Mouse (Mus musculus): Measurements from ENCODE around the gene Hopx. TPM values are rescaled to one million over a fixed set of nuclear protein-coding genes. Genes with fewer than 3 reads are reported as not detected.

Hopx gene
- polyA plus RNA-seq, 1 experiment from 2014 or later: 49.0 TPM

DNA sequence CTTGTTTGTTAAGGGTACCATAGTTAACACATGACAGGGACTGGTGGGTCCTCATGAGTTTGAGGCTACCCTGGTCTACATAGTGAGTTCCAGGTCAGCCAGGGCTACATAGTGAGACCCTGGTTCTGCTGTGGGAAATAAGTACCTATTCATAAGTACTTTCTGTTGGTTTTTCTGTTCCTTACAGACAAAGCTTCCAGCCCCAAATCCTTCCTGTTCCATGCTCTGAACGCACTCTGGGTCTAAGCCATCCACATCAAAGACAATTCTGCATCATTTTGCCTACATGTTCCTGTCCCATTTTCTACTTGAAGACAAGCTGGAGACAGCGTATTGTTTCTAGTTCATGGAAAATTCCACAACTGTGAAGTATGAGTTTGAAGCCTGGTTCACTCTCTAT is 20.0 kb upstream of the Hopx start:
- TF ChIP-seq EP300 (IDR thresholded peaks at IDR 0.05): no peak
- Histone ChIP-seq H3K4me3 (ENCODE audit: low read depth, low read length) (no peak overlapping the region), H3K36me3 (ENCODE audit: insufficient read depth, low read length) (no peaks in the 10 kb centered on the region), H3K4me1 (ENCODE audit: insufficient read depth, low read depth, low read length) (peaks cover 20% of the 10 kb centered on the region; the same call in 1 of the 2 replicates), H3K27ac (ENCODE audit: low read length) (no peak overlapping the region), H3K4me2 (replicated peaks; ENCODE audit: low read depth, low read length) (no peak overlapping the region), H3K9ac (replicated peaks; ENCODE audit: low read depth) (no peak overlapping the region), H3K27me3 (replicated peaks; ENCODE audit: insufficient read depth, low read length) (no peaks in the 10 kb centered on the region), H3K9me3 (ENCODE audit: low read length) (no peaks in the 10 kb centered on the region)
- DNase-seq (ENCODE audit: low spot score) (no peak), ATAC-seq (no peak)
- 86% methylated on average over 2 of the region's 2 CpGs for WGBS

DNA sequence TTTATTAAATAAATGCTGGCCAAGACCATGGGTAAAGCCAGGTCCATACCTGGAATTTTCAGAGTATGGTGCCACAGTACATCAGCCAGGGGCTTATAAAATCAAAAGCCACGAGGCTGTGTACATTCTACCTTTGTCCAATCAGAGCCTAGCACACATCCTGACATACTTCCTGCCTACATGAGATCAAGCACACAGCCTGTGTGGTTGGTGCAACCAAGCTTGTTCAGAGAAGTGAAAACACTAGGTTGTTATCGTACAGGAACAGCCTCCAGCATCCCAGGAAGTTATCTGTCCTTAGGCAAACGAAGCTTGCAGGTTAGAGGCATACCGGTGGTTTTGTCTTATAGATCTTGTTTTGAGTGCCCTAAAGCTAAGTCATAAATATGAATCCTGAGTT is 19.5 kb upstream of the Hopx start:
- 65% methylated on average over 4 of the region's 4 CpGs for whole genome bisulfite sequencing
- TF ChIP-seq CTCF (IDR thresholded peaks at IDR 0.05) (no peak), EP300 (IDR thresholded peaks at IDR 0.05) (no peak)

DNA sequence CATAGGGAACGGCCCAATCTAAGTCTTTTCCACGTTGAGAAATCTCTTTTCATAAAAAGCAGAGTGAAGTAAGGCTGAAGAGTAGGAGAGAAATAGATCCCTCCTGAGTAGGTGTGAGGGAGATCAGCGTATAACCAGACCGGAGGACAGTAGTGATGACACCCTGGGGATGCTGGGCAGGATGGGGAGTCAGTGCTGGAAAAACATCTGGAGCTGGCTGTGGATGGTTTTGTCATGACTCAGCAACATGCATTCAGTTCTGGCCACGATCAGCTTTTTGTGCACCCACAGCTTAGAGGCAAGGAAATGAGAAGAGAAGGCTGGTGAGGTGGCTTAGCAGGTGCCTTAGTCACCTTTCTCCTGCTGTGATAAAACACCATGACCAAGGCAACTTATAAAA is 19.0 kb upstream of the Hopx start:
- ATAC-seq (no peak), DNase-seq (ENCODE audit: low spot score) (no peak)
- 56% methylated on average over 5 of the region's 5 CpGs for WGBS
- H3K9me3 ChIP-seq (ENCODE audit: low read length): no peaks in the 10 kb centered on the region
- no peak overlapping the region for H3K27ac ChIP-seq (ENCODE audit: low read length)
- no peaks in the 10 kb centered on the region for H3K27me3 ChIP-seq (replicated peaks; ENCODE audit: insufficient read depth, low read length)
- no peak overlapping the region for H3K9ac ChIP-seq (replicated peaks; ENCODE audit: low read depth)
- TF ChIP-seq EP300 (IDR thresholded peaks at IDR 0.05) (no peak), CTCF (IDR thresholded peaks at IDR 0.05) (no peak)
- H3K4me1 ChIP-seq (ENCODE audit: insufficient read depth, low read depth, low read length): peaks cover 12% of the 10 kb centered on the region; the same call in 1 of the 2 replicates
- H3K4me2 ChIP-seq (replicated peaks; ENCODE audit: low read depth, low read length): no peak overlapping the region
- no peak overlapping the region for H3K4me3 ChIP-seq (ENCODE audit: low read depth, low read length)
- no peaks in the 10 kb centered on the region for H3K36me3 ChIP-seq (ENCODE audit: insufficient read depth, low read length)

More for the DNA sequence above, 19.5 kb upstream of the Hopx start:
- no peak overlapping the region for H3K27ac ChIP-seq (ENCODE audit: low read length)
- no peak overlapping the region for H3K4me2 ChIP-seq (replicated peaks; ENCODE audit: low read depth, low read length)
- no peaks in the 10 kb centered on the region for H3K27me3 ChIP-seq (replicated peaks; ENCODE audit: insufficient read depth, low read length)
- DNase-seq (ENCODE audit: low spot score) (no peak), ATAC-seq (no peak)
- H3K9me3 ChIP-seq (ENCODE audit: low read length): no peaks in the 10 kb centered on the region
- H3K4me1 ChIP-seq (ENCODE audit: insufficient read depth, low read depth, low read length): peaks cover 17% of the 10 kb centered on the region; the same call in 1 of the 2 replicates
- no peaks in the 10 kb centered on the region for H3K36me3 ChIP-seq (ENCODE audit: insufficient read depth, low read length)
- H3K9ac ChIP-seq (replicated peaks; ENCODE audit: low read depth): no peak overlapping the region
- no peak overlapping the region for H3K4me3 ChIP-seq (ENCODE audit: low read depth, low read length)

DNA sequence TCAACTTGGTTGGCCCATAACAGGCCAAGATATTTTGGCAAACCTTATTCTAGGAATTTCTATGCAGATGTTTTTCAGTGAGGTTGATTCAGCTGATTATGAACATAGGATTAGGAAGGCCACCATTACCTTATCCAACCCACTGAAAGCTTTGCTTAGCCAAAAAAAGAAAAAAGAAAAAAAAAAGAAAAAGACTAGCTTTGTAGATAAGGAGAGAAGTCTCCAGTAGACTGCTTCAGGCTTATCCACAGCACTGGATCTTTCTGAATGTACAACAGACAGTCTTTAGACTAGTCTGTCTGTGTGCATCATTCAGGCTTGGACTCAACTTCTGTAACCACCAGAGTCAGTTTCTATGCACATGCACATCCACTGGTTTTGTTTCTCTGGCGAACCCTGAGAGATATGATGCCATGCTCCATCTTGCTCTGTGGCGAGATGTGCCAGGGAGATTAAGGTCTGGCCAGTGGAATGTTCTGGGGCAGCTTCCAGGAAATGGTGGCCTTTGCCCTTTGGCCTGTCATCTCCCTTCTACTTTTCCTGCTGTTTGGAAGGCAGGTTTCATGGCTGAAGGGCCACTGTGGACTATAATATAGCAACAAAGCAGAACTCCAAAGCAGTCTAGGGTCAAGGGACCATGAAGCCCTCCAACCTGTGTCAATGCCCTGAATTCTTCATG is 17.7 kb upstream of the Hopx start:
- Histone ChIP-seq H3K36me3 (ENCODE audit: insufficient read depth, low read length) (no peaks in the 10 kb centered on the region), H3K4me2 (replicated peaks; ENCODE audit: low read depth, low read length) (no peak overlapping the region), H3K4me1 (ENCODE audit: insufficient read depth, low read depth, low read length) (peaks cover 4% of the 10 kb centered on the region; the same call in 1 of the 2 replicates), H3K27me3 (replicated peaks; ENCODE audit: insufficient read depth, low read length) (no peaks in the 10 kb centered on the region), H3K9me3 (ENCODE audit: low read length) (no peaks in the 10 kb centered on the region), H3K4me3 (ENCODE audit: low read depth, low read length) (no peak overlapping the region), H3K27ac (ENCODE audit: low read length) (no peak overlapping the region), H3K9ac (replicated peaks; ENCODE audit: low read depth) (no peak overlapping the region)
- 81% methylated on average over 2 of the region's 2 CpGs for WGBS
- TF ChIP-seq CTCF (IDR thresholded peaks at IDR 0.05) (no peak), EP300 (IDR thresholded peaks at IDR 0.05) (no peak)
- ATAC-seq (no peak), DNase-seq (ENCODE audit: low spot score) (no peak)

DNA sequence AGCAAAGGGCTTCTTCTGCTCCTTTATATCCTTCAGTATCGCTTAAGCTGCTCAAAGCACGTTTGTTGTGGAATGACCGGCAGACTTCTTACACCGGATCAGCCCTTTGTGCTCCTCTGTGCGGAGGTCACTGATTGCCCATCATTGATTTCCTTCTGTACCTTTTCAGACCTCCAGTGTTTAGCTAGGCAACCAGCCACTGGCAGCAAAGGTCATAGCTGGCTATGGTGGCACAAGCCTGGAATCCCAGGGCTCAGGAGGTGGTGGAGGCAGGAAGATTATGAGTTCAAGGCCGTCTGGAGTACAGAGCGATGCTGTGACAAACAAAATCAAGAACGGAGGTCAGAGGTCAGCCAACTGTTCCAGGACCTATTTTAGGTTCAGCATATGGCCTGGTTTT is 17.0 kb upstream of the Hopx start:
- ATAC-seq (no peak), DNase-seq (ENCODE audit: low spot score) (no peak)
- Histone ChIP-seq H3K9me3 (ENCODE audit: low read length) (no peaks in the 10 kb centered on the region), H3K4me3 (ENCODE audit: low read depth, low read length) (no peak overlapping the region), H3K36me3 (ENCODE audit: insufficient read depth, low read length) (no peaks in the 10 kb centered on the region), H3K27ac (ENCODE audit: low read length) (0 out of 2 replicates have a peak overlapping the region, but pooled peaks have one; percentile 85), H3K4me2 (replicated peaks; ENCODE audit: low read depth, low read length) (no peak overlapping the region), H3K9ac (replicated peaks; ENCODE audit: low read depth) (no peak overlapping the region), H3K27me3 (replicated peaks; ENCODE audit: insufficient read depth, low read length) (no peaks in the 10 kb centered on the region), H3K4me1 (ENCODE audit: insufficient read depth, low read depth, low read length) (peaks cover under 1% of the 10 kb centered on the region; the same call in 1 of the 2 replicates)
- WGBS: 90% methylated on average over 8 of the region's 8 CpGs
- no peak for TF ChIP-seq CTCF (IDR thresholded peaks at IDR 0.05)
- TF ChIP-seq EP300 (IDR thresholded peaks at IDR 0.05): no peak

DNA sequence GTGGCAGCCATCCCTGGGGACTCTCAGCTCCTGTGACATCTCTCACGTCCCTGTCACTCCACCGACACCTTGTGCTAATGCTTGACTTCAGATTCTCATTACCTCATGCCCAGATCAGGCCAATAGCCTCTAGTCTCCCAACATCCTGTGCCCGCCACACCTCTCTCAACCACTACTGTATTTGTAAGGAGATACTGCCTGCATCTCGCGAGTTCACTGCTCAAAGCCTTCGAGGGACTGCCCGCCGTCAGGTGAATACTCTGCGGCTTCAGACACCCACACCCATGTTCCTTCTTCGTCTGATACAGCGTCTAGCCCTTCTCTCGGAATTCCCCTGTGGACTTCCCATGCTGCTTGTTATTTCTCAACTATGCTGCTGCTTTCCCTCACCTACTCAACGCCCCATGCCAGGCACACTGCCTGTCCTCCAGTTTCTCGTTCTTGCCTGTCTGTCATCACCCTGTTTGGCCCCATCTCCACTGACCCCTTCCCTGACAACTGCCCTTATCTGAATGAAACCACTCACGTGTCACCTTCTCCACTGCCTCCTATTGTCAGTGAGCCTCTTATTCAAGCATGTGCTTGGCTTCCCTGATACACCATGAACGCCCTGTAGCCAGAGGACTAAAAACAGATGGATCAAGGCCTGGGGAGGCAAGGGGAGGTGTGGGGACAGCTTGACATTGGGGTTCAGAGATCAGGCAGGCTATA is 15.5 kb upstream of the Hopx start:
- ATAC-seq (peak; percentile 79), DNase-seq (ENCODE audit: low spot score) (peak; percentile 78)
- H3K36me3 ChIP-seq (ENCODE audit: insufficient read depth, low read length): no peaks in the 10 kb centered on the region
- WGBS: 39% methylated on average over 16 of the region's 16 CpGs
- H3K4me3 ChIP-seq (ENCODE audit: low read depth, low read length): no peak overlapping the region
- no peak overlapping the region for H3K9ac ChIP-seq (replicated peaks; ENCODE audit: low read depth)
- peak; percentile 80 for TF ChIP-seq EP300 (IDR thresholded peaks at IDR 0.05)
- no peak for TF ChIP-seq CTCF (IDR thresholded peaks at IDR 0.05)
- no peak overlapping the region for H3K4me2 ChIP-seq (replicated peaks; ENCODE audit: low read depth, low read length)
- H3K9me3 ChIP-seq (ENCODE audit: low read length): no peaks in the 10 kb centered on the region
- H3K27me3 ChIP-seq (replicated peaks; ENCODE audit: insufficient read depth, low read length): no peaks in the 10 kb centered on the region
- no peaks in the 10 kb centered on the region; the same call in 1 of the 2 replicates for H3K4me1 ChIP-seq (ENCODE audit: insufficient read depth, low read depth, low read length)
- H3K27ac ChIP-seq (ENCODE audit: low read length): peak overlapping the region; percentile 85
